Mouse (Mus musculus) kidney, postnatal 0 days (tissue): Measurements from ENCODE around the gene Cacna1c. TPM values are rescaled to one million over a fixed set of nuclear protein-coding genes. Genes with fewer than 3 reads are reported as not detected.

Experiments
- ATAC-seq: fragments of 200-750 bp; cut with Nextera tagmentation; replicated peaks from 2 replicates; pipeline ENCODE4 v1.8.0; 2017; ENCODE audit warnings: low read depth, moderate number of reproducible peaks, moderate TSS enrichment, moderate library complexity; ENCODE audit not compliant: low FRiP score
- DNase-seq: peaks from one replicate; pipeline ENCODE4 v3.0.0-alpha.2; 2016; ENCODE audit warnings: low spot score
- H3K27ac ChIP-seq: fragments of 300-500 bp; sonication (generic); 2 replicates; pipeline ENCODE4 v1.5.1; 2014; ENCODE audit warnings: mild to moderate bottlenecking
- H3K27me3 ChIP-seq: fragments of 300-500 bp; sonication (generic); 2 replicates; pipeline ENCODE4 v1.6.1; 2014; ENCODE audit warnings: low read length, mixed read lengths; ENCODE audit not compliant: insufficient read depth
- H3K36me3 ChIP-seq: fragments of 300-500 bp; sonication (generic); 2 replicates; pipeline ENCODE4 v1.6.1; 2014; ENCODE audit warnings: low read length, mixed read lengths; ENCODE audit not compliant: insufficient read depth
- H3K4me1 ChIP-seq: fragments of 300-500 bp; sonication (generic); replicated peaks from 2 replicates; pipeline ENCODE4 v1.6.1; 2014; ENCODE audit warnings: antibody characterized with exemption, low read length, mixed read lengths; ENCODE audit not compliant: insufficient read depth
- H3K4me2 ChIP-seq: fragments of 300-500 bp; sonication (generic); 2 replicates; pipeline ENCODE4 v1.6.1; 2014; ENCODE audit warnings: mild to moderate bottlenecking, low read length, moderate library complexity, mixed read lengths
- H3K4me3 ChIP-seq: fragments of 300-500 bp; sonication (generic); replicated peaks from 2 replicates; pipeline ENCODE4 v1.5.1; 2014; ENCODE audit warnings: low read depth, low read length
- H3K9ac ChIP-seq: fragments of 300-500 bp; sonication (generic); 2 replicates; pipeline ENCODE4 v1.6.1; 2014; ENCODE audit warnings: low read depth, low read length
- H3K9me3 ChIP-seq: fragments of 300-500 bp; sonication (generic); replicated peaks from 2 replicates; pipeline ENCODE4 v1.6.1; 2016; ENCODE audit warnings: low read length, inconsistent platforms, mixed read lengths
- CTCF ChIP-seq: IDR thresholded peaks from 2 replicates; pipeline ENCODE4 v1.5.1; 2016; ENCODE audit warnings: antibody characterized with exemption, low read depth, mild to moderate bottlenecking, moderate library complexity
- WGBS: fragments of 180-500 bp; shearing (Covaris S2); extraction: QIAGEN DNeasy Blood & Tissue Kit; methylation state at CpG from one replicate; pipeline ENCODE4 v1.1.7; 2014; 5-methylcytosine and 5-hydroxymethylcytosine counted together
- polyA plus RNA-seq: library from polyadenylated mRNA; unstranded; fragments of >200 nt; fragmentation: Nextera tagmentation; extraction: Ambion mirVana; gene quantifications from 2 replicates; pipeline ENCODE4 v1.2.1, GENCODE M21; 2015

The Cacna1c gene
- polyA plus RNA-seq, 1 experiment from 2014 or later: 1.3 TPM

GRCm38 (mm10) chr6:119191478-119191877 is 4.7 kb downstream of the Cacna1c start:
- Histone ChIP-seq H3K4me3 (no peak overlapping the region), H3K9ac (no peak overlapping the region), H3K27me3 (no peaks in the 10 kb centered on the region), H3K27ac (no peak overlapping the region), H3K4me1 (no peaks in the 10 kb centered on the region), H3K9me3 (no peaks in the 10 kb centered on the region), H3K36me3 (peaks cover 9% of the 10 kb centered on the region; the same call in 1 of the 2 replicates), H3K4me2 (no peak overlapping the region)
- WGBS: 93% methylated on average over 4 of the region's 4 CpGs
- no peak for DNase-seq
- no peak for TF ChIP-seq CTCF
- no peak for ATAC-seq

DNA sequence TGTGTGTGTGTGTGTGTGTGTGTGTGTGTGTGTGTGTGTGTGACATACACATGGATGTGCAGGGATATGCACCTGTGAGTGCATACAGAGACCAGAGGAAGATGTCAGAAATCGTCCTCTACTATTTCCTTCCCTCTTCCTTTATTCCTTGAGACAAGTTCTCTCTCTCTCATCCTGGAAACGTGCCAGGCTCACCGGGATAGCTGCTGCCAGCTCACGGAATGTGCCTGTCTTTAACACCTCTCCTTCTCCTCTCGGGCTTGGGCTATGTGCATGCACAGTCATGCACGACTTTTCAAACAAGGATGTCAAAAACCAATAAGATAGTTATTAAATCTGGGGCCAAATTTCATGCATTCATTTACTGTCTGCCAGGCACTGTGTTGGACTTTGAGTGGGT is 8.6 kb downstream of the Cacna1c start:
- no peak overlapping the region for H3K9ac ChIP-seq
- ATAC-seq (no peak), DNase-seq (no peak)
- H3K9me3 ChIP-seq: no peaks in the 10 kb centered on the region
- peaks cover 14% of the 10 kb centered on the region; the same call in 1 of the 2 replicates for H3K36me3 ChIP-seq
- TF ChIP-seq CTCF: no peak
- H3K4me2 ChIP-seq: no peak overlapping the region
- no peaks in the 10 kb centered on the region for H3K4me1 ChIP-seq
- no peak overlapping the region for H3K27ac ChIP-seq
- no peak overlapping the region for H3K4me3 ChIP-seq
- WGBS: 71% methylated on average over 6 of the region's 6 CpGs
- H3K27me3 ChIP-seq: no peaks in the 10 kb centered on the region

DNA sequence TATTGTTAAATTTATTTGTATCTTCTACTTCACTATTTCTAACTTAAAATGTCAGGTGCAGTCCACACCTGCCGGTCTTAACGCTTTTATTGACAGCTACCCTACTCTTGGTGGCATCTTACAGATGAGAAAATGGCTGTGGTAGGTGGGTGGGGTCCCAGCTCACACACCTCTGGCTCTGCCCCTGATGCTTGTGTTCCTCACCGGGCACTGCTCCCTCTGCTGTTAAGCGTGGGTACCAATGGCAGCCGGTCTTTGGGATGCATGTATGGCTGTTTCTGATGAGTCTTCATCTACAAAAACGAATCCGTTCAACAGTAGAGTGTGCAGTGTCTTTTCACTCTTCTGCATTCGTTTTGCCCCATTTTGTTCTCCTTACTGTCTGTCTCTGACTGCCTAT is 9.6 kb downstream of the Cacna1c start:
- Histone ChIP-seq H3K9me3 (no peaks in the 10 kb centered on the region), H3K4me1 (no peaks in the 10 kb centered on the region), H3K36me3 (peaks cover 12% of the 10 kb centered on the region; the same call in 1 of the 2 replicates), H3K27ac (no peak overlapping the region), H3K27me3 (no peaks in the 10 kb centered on the region), H3K4me3 (no peak overlapping the region), H3K9ac (no peak overlapping the region), H3K4me2 (no peak overlapping the region)
- TF ChIP-seq CTCF: peak; percentile 57
- DNase-seq (no peak), ATAC-seq (no peak)
- 67% methylated on average over 8 of the region's 8 CpGs for WGBS

GRCm38 (mm10) chr6:119183781-119184180 is 12.4 kb downstream of the Cacna1c start:
- no peaks in the 10 kb centered on the region for H3K9me3 ChIP-seq
- H3K4me3 ChIP-seq: no peak overlapping the region
- peaks cover 8% of the 10 kb centered on the region; the same call in 1 of the 2 replicates for H3K36me3 ChIP-seq
- ATAC-seq: no peak
- H3K4me2 ChIP-seq: no peak overlapping the region
- 75% methylated on average over 3 of the region's 3 CpGs for WGBS
- no peaks in the 10 kb centered on the region for H3K27me3 ChIP-seq
- H3K4me1 ChIP-seq: no peaks in the 10 kb centered on the region
- H3K9ac ChIP-seq: no peak overlapping the region
- no peak overlapping the region for H3K27ac ChIP-seq
- TF ChIP-seq CTCF: no peak
- DNase-seq: no peak

DNA sequence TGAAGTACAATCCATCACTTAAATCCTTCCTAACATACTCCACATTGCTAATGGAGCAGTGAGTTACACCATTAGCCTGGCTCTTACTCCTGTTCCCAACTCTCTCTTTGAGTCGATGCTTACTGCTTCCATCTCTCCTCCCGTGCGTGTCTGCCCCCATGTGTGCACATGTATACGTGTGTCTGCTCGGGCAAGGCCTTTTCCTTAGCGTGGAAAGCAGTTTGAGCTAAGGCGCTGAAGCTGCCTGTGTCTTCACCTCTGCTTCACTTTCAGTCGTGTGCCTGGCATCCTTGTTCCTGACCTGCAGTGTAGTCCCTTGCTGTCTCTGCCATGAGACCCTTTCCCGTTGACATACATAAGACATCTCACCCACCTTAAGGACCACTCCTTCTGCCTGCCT is 14.0 kb downstream of the Cacna1c start:
- no peak for DNase-seq
- no peak for ATAC-seq
- no peaks in the 10 kb centered on the region for H3K27me3 ChIP-seq
- no peak for TF ChIP-seq CTCF
- H3K36me3 ChIP-seq: peaks cover 8% of the 10 kb centered on the region; the same call in 1 of the 2 replicates
- H3K4me2 ChIP-seq: no peak overlapping the region
- H3K9ac ChIP-seq: no peak overlapping the region
- H3K9me3 ChIP-seq: no peaks in the 10 kb centered on the region
- no peak overlapping the region for H3K27ac ChIP-seq
- 91% methylated on average over 9 of the region's 9 CpGs for WGBS
- no peak overlapping the region for H3K4me3 ChIP-seq
- no peaks in the 10 kb centered on the region for H3K4me1 ChIP-seq

GRCm38 (mm10) chr6:119180188-119180587 is 16.0 kb downstream of the Cacna1c start:
- DNase-seq (no peak), ATAC-seq (no peak)
- Histone ChIP-seq H3K4me1 (0 out of 2 replicates have a peak, but pooled peaks cover 2% of the 10 kb centered on the region), H3K9me3 (no peaks in the 10 kb centered on the region), H3K36me3 (peaks cover 8% of the 10 kb centered on the region; the same call in 1 of the 2 replicates), H3K27ac (no peak overlapping the region), H3K9ac (no peak overlapping the region), H3K4me3 (no peak overlapping the region), H3K27me3 (no peaks in the 10 kb centered on the region), H3K4me2 (no peak overlapping the region)
- 92% methylated on average over 2 of the region's 2 CpGs for whole genome bisulfite sequencing
- TF ChIP-seq CTCF: no peak

DNA sequence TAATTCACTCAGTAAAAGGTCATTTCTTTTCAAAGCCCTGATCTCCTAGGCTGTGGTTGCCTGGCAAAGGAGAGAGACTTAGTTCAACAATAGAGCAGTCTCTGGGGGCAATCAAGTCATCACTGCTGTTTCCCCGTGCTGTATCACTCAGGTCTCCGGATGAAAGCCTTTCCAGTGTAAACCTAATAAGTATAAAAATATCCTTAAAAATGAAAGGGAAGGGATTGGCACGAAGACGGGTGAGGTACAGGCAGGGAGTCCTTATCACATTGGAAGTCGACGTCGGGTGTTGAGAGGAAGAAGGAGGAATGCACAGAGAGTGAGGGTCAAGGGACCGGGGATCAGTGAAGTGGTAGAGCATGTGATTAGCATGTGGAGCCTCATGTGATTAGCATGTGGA is 19.1 kb downstream of the Cacna1c start:
- no peak overlapping the region for H3K4me2 ChIP-seq
- H3K9me3 ChIP-seq: no peaks in the 10 kb centered on the region
- no peak overlapping the region for H3K27ac ChIP-seq
- DNase-seq (peak; percentile 28), ATAC-seq (no peak)
- H3K4me3 ChIP-seq: no peak overlapping the region
- 39% methylated on average over 8 of the region's 8 CpGs for WGBS
- H3K36me3 ChIP-seq: no peaks in the 10 kb centered on the region
- H3K27me3 ChIP-seq: no peaks in the 10 kb centered on the region
- no peak overlapping the region for H3K9ac ChIP-seq
- H3K4me1 ChIP-seq: 0 out of 2 replicates have a peak, but pooled peaks cover 2% of the 10 kb centered on the region
- no peak for TF ChIP-seq CTCF
